Mouse (Mus musculus) G1E-ER4 (cell line): Measurements from ENCODE around the gene Fam228b. TPM values are rescaled to one million over a fixed set of nuclear protein-coding genes. Genes with fewer than 3 reads are reported as not detected.

ENCODE experiments used
- GATA1 ChIP-seq: IDR thresholded peaks from one replicate; pipeline ENCODE4 v1.8.0; 2012; ENCODE audit warnings: low read length, inconsistent platforms
- polyA plus RNA-seq: library from polyadenylated mRNA; stranded (reverse); fragments of >175 nt; gene quantifications from 2 replicates; pipeline ENCODE4 v1.2.3, GENCODE M21; 2012

The Fam228b gene
- polyA plus RNA-seq: not detected in 2 replicates

- TF ChIP-seq GATA1: no peak
These were observed at the start of gene Fam228b, which contains the start of gene Pfn4 for GRCm38 (mm10) chr12:4768492-4769332. Gene Fam228b, minus strand, starts transcription at chr12:4769267. Gene Pfn4, plus strand, starts transcription at chr12:4769022.

GRCm38 (mm10) chr12:4817361-4818101, 48.5 kb upstream of the Fam228b start, which contains the start of gene Sf3b6:
Gene Sf3b6, plus strand, starts transcription at chr12:4817544.
- no peak for TF ChIP-seq GATA1

DNA sequence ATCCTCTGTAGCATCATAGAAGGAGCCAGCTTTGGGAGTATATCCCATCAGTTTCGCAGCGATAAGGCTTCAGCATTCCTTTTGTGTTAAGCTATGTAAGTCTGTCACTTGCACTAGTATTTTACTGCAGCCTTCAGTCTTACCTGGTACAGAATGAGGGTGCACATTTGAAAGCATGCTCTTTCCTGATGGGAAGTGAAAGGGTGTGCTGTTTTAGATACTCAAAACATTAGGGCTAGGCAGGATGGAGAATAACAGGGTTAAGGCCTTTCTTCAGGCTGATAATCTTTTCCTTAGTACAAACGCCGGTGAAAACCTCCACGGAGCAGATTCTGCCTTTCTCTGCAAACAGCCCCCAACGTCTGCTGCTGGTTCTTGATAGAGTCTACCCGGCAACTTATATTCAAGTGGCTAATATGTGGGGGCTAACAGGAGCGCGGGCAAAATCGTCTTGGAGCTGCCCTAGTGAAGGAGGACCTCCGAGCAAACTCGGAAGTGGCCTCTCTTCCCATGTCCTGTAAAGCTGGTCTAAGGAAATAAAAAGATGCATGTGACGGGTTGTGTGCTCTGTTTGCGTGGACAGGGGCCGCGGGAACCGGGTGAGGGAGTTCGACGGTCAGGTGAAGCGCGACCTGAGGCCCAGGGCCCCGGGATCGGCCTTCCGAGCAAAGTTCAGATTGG, 47.8 kb upstream of the Fam228b start:
- TF ChIP-seq GATA1: no peak

DNA sequence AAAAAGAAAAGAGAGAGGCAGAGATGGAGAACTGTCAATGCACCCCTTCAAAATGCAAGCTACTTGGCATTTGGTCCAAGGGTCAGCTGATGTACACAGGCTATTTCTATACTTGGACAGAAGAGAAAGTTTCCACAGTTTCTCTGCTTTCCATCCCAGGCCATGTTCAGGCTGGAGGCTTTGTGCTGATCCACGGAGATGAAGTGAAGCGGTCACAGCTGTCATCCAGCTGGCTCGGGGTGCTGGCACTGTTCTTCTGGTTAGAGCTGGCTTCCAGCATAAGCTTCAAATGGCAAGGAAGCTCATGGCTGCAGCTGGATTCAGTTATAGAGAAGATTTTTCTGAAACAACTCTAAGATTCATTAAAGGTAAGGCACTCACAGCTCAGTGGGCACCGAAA, 44.6 kb upstream of the Fam228b start:
- TF ChIP-seq GATA1: no peak

GRCm38 (mm10) chr12:4811705-4812104, 42.6 kb upstream of the Fam228b start:
- no peak for TF ChIP-seq GATA1

GRCm38 (mm10) chr12:4811036-4811435, 42.0 kb upstream of the Fam228b start:
- TF ChIP-seq GATA1: no peak

GRCm38 (mm10) chr12:4793718-4794117, 24.7 kb upstream of the Fam228b start:
- TF ChIP-seq GATA1: no peak

DNA sequence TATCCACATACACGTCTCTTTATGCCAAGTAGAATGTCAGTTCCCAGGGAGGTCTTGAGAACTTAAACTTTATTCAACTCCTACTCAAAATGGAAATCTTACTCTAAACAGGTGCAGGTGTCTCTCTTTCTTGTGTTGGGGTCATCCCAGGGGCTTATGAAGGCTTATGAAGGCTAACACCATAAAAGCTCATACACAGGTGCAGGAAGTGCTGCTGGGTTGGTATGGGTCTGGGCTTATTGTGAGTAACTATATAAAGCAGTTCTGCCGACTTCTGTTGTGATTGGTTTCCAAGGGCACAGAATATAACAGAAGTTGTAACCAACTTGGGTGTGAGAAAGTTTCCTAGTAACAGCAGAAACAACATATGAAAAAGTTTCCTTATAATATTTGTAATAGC, 15.4 kb upstream of the Fam228b start:
- no peak for TF ChIP-seq GATA1

DNA sequence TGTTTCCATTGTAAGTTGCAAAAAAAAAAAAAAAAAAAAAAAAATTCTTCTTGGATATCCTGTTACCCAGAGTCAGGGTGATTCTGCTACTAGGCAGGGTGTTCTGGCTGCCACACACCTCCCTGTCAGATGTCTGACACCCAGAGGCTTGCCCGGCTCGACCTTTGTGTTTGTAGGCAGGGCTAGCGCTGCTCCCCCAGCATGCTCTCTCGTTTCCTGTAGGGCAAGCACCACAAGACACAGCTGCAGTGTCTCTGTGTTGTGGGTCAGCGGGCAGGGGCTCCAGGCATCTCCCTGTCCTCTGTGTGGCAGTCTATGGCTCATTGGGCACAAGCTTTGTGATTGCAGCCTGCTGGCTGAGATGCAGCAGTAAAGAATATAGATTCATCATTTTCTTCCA, 14.5 kb upstream of the Fam228b start:
- no peak for TF ChIP-seq GATA1

- no peak for TF ChIP-seq GATA1
These were observed 12.2 kb upstream of the Fam228b start for GRCm38 (mm10) chr12:4781270-4781669.

DNA sequence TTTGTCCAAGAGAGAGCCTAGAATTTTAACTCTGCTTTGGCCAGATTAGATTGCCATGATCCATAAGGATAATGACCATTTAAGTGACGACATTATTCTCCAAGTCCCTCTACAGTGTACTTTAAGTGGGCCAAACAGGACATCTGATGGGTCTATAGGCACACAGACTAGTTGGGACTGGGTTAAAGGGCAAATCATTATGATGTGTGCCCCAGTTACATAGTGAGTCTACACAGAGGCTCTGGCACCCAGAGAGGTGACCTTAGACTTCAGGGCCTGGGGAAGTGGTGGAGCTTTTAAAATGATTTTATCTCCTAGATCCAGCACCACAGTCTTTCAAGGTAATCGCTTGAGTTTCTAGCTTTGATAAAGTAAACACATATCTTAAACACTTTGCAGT, 11.2 kb upstream of the Fam228b start:
- no peak for TF ChIP-seq GATA1

GRCm38 (mm10) chr12:4777734-4778133, 8.7 kb upstream of the Fam228b start:
- no peak for TF ChIP-seq GATA1

DNA sequence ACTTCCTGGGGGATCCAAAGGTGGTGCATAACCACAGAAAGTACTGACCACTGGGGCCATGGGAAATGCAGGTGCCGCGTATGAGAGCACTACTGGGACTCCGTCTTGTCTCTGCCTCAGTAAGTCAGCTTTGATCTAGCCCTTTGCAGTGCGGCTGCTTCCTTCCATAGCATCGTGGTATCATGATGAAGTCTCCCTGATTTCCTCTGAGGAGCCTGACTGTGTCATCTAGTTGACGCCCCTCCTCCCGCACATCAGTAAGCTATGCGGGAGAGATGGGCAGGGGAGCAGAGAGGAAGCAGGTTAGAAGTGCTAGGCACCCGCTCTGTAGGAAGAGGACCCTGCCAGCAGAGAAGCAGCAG, 6.5 kb upstream of the Fam228b start:
- TF ChIP-seq GATA1: peak; percentile 2

- TF ChIP-seq GATA1: no peak
These were observed 6.0 kb upstream of the Fam228b start for GRCm38 (mm10) chr12:4774895-4775587.

DNA sequence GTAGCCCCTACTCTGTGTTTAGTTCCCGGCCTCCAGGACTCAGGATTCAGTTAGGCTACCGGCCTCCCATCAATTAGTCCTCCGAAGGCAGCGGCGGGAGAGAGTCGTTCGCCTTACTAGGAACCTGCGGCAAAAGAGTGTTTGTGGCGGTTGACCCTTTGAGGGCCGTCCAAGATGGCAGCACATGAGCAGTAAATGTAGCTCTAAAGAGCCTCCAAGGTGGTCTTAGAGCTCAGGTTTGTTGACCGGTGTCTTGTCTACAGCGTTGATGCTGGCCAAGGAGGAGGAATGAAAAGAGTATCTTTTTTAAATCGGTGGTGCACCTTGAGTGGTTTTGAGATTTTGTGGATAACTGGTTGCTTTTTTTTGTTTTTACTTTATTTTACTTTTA, 261 bp upstream of the Fam228b start:
- no peak for TF ChIP-seq GATA1

DNA sequence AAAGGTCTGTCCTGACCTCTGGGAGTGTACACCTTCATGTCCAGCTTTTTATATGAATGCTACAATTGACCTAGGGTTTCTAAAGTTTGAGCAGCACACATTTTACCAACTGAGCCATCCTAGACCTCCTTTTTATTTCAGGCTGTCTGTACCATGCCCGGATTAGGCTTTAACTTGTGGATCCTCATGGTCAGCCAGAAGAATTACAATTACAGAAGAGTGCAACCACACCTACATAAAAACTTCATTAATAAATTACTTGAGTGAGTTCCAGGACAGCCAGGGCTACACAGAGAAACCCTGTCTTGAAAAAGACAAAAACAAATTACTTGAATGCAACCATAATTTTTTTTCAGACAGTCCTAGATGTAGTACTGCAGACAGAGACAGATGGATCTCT, 12.0 kb downstream of the Fam228b start:
- no peak for TF ChIP-seq GATA1

- TF ChIP-seq GATA1: no peak
These were observed 24.6 kb downstream of the Fam228b start for GRCm38 (mm10) chr12:4744486-4744885.
